Mouse (Mus musculus) bone marrow, adult 2 months (tissue): Measurements from ENCODE around the gene Dlgap1.

Source experiments
- CTCF ChIP-seq: fragments of 200-500 bp; IDR thresholded peaks from 2 replicates; pipeline ENCODE4 v1.5.1; 2011; ENCODE audit warnings: low read length, control low read depth; ENCODE audit not compliant: control insufficient read depth, insufficient read depth
- POLR2A ChIP-seq: fragments of 200-500 bp; IDR thresholded peaks from 2 replicates; pipeline ENCODE4 v1.6.1; 2011; ENCODE audit warnings: low read depth, mild to moderate bottlenecking, control low read depth, low read length, borderline replicate concordance; ENCODE audit not compliant: control insufficient read depth

DNA sequence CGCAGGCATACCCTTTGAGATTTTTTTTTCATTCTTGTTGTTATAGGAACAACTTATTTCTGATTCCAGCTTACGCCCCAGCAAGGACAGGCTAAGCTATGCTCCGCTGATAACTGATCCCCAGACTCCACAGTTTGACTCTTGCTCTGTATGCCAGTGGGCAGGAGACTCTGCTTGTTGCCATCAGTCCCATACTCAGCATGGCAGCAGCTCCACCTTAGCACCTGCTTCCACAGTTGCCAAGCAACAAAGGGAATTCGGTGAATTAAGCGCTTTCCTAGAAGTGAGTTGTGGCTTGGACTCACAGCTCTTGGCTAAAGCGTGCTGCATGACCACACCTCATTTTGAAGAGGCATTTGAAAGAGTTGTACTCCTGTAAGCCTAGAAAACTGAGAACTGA lies 631.6 kb downstream of the Dlgap1 start:
- no peak for TF ChIP-seq POLR2A
- TF ChIP-seq CTCF, result no peak
